Comparison of ENCODE assay signal across 26 mouse cellular contexts in genomic region chr6:39579552-39579951, GRCm38 (mm10). TPM values are rescaled to one million over a fixed set of nuclear protein-coding genes. Genes with fewer than 3 reads are reported as not detected.
A peak's percentile ranks its signal among the peaks of the same experiment; 100 is the strongest.
DNase-seq lines count a peak whose midpoint lies in the region; ATAC-seq and TF ChIP-seq lines count a peak whose summit lies in the region.
"Had no signal": no experiment of that assay in that cellular context is flagged by ENCODE, and none has a peak within 500 bp of the region (broad histone marks: within the 10 kb centered on the region; RNA-seq: fewer than 3 reads in every experiment).

No protein-coding gene starts in this region.

- ATAC-seq in frontal cortex, adult (ENCODE audit: low TSS enrichment): peak; percentile 72
- ATAC-seq: activated CD4-positive, CD25-positive, alpha-beta regulatory T cell, adult 4 months; forebrain, embryonic 13.5 days; forebrain, embryonic 16.5 days; hindbrain, embryonic 16.5 days had no signal

- intact Hi-C loops in left cerebral cortex, adult 2 months (cut with DNase I): no loop called here

- 0 out of 2 replicates have a peak overlapping the region, but pooled peaks have one; percentile 15 for H3K27ac ChIP-seq in left cerebral cortex, adult 2 months
- H3K27ac ChIP-seq: forebrain, embryonic 10.5 days; forebrain, embryonic 13.5 days; heart, embryonic 15.5 days; hindbrain, embryonic 10.5 days; hindbrain, embryonic 13.5 days had no signal

- H3K4me3 ChIP-seq in left cerebral cortex, adult 2 months: no peak overlapping the region
- H3K4me3 ChIP-seq: forebrain, embryonic 10.5 days; forebrain, embryonic 13.5 days; heart, embryonic 12.5 days; heart, embryonic 15.5 days; hindbrain, embryonic 10.5 days; hindbrain, embryonic 13.5 days had no signal

- TF ChIP-seq CTCF in left cerebral cortex, adult 2 months (IDR thresholded peaks at IDR 0.05): no peak

- no peak for DNase-seq in frontal cortex, postnatal 25 days (ENCODE audit: low spot score in 2 of 2)
- DNase-seq in left cerebral cortex, adult 2 months (ENCODE audit: extremely low spot score in 1 of 2, low spot score in 2 of 2): peak in 1 of 2 experiments; percentile 27
- no peak for DNase-seq in left cerebral cortex, adult 8-10 months (ENCODE audit: low spot score in 2 of 2)
- DNase-seq in right cerebral cortex, adult 2 months (ENCODE audit: low spot score in 2 of 2): peak; percentile 44 to 52
- DNase-seq in right cerebral cortex, postnatal 10 days (ENCODE audit: low spot score in 2 of 2): no peak
- no peak for DNase-seq in lung, postnatal 4 days
- DNase-seq: adrenal gland, adult 8-10 months; adrenal gland, postnatal 25 days; cerebellum, adult 18-20 months; cerebellum, adult 9-10 months; cerebellum, postnatal 14 days; gastrocnemius, postnatal 25 days; heart, adult 18-20 months; heart, postnatal 10 days; heart, postnatal 36 days had no signal

RNA-seq across cellular contexts. Expression of gene Adck2, which starts 5.9 kb away (rescaled TPM):
- 10 to 100 TPM; 26.6 to 29.1 TPM for total RNA-seq in left cerebral cortex, adult 2 months (2021)
- 10 to 100 TPM; 24.4 to 35.5 (median 31.8) TPM for total RNA-seq in left cerebral cortex, adult 8-10 months (2022)

RNA-seq across cellular contexts. Expression of gene Gm42420, which starts 6.0 kb away (rescaled TPM):
- under 1 TPM in 1 of 2 experiments, not detected in 1; 0.79 TPM for total RNA-seq in left cerebral cortex, adult 2 months (2021)
- total RNA-seq in left cerebral cortex, adult 8-10 months (2022): 1 to 10 TPM in 1 of 4 experiments, not detected in 3; 1.1 TPM
- total RNA-seq: adrenal gland, postnatal 25 days; ES-E14; gastrocnemius, postnatal 25 days had no signal

RNA-seq across cellular contexts. Expression of gene Ndufb2, which starts 12.8 kb away (rescaled TPM):
- total RNA-seq in left cerebral cortex, adult 2 months (2021): 100 to 1,000 TPM; 162 to 183 TPM
- total RNA-seq in left cerebral cortex, adult 8-10 months (2022): 100 to 1,000 TPM; 148 to 171 (median 155) TPM

RNA-seq across cellular contexts. Expression of gene Dennd2a, which starts 21.9 kb away (rescaled TPM):
- total RNA-seq in left cerebral cortex, adult 2 months (2021): 10 to 100 TPM; 23.2 to 25.3 TPM
- total RNA-seq in left cerebral cortex, adult 8-10 months (2022): 10 to 100 TPM; 22.0 to 27.0 (median 23.4) TPM

Comparison
In these comparisons a context has a peak if more than half of its experiments do, and no peak if none do; other contexts are left out.
1. DNase-seq: peak in right cerebral cortex, adult 2 months (2 of 2); none in frontal cortex, postnatal 25 days (0 of 2), left cerebral cortex, adult 8-10 months (0 of 2), right cerebral cortex, postnatal 10 days (0 of 2) and lung, postnatal 4 days (0 of 2).